Mouse (Mus musculus) cortical plate, adult 2 months (tissue): ENCODE measurements around the gene Cpsf4.
A peak's percentile ranks its signal among the peaks of the same experiment; 100 is the strongest.

ENCODE experiments used
- CTCF ChIP-seq: fragments of 200-500 bp; IDR thresholded peaks from 2 replicates; pipeline ENCODE4 v1.5.1; 2011; ENCODE audit warnings: mild to moderate bottlenecking, control low read depth, low read length; ENCODE audit not compliant: insufficient read depth; ENCODE audit errors: extremely low read depth
- POLR2A ChIP-seq: fragments of 200-500 bp; IDR thresholded peaks from 2 replicates; pipeline ENCODE4 v1.6.1; 2011; ENCODE audit warnings: mild to moderate bottlenecking, low read length, control low read depth; ENCODE audit not compliant: insufficient read depth; ENCODE audit errors: extremely low read depth

GRCm38 (mm10) chr5:145164710-145165109 lies 2.3 kb upstream of the Cpsf4 start:
- TF ChIP-seq POLR2A, result 0 out of 2 replicates have a peak, but pooled peaks have one; percentile 45
- no peak for TF ChIP-seq CTCF
